Mouse (Mus musculus) midbrain, embryonic 10.5 days (tissue): Measurements from ENCODE around the gene Gm49361. TPM values are rescaled to one million over a fixed set of nuclear protein-coding genes. Genes with fewer than 3 reads are reported as not detected.

Experiments
- DNase-seq: peaks from one replicate; pipeline ENCODE4 v3.0.0-alpha.2; 2017; ENCODE audit warnings: low spot score
- H3K27ac ChIP-seq: fragments of 300-500 bp; sonication (generic); replicated peaks from 2 replicates; pipeline ENCODE4 v1.5.1; 2016; ENCODE audit warnings: mild to moderate bottlenecking
- H3K27me3 ChIP-seq: fragments of 300-500 bp; sonication (generic); 2 replicates; pipeline ENCODE4 v1.6.1; 2016; ENCODE audit warnings: low read depth, mild to moderate bottlenecking; ENCODE audit not compliant: poor library complexity, severe bottlenecking
- H3K36me3 ChIP-seq: fragments of 300-500 bp; sonication (generic); 2 replicates; pipeline ENCODE4 v1.6.1; 2016; ENCODE audit warnings: mild to moderate bottlenecking, moderate library complexity
- H3K4me1 ChIP-seq: fragments of 300-500 bp; sonication (generic); 2 replicates; pipeline ENCODE4 v1.6.1; 2016
- H3K4me3 ChIP-seq: fragments of 300-500 bp; sonication (generic); 2 replicates; pipeline ENCODE4 v1.5.1; 2016; ENCODE audit warnings: mild to moderate bottlenecking, moderate library complexity
- H3K9me3 ChIP-seq: fragments of 300-500 bp; sonication (generic); replicated peaks from 2 replicates; pipeline ENCODE4 v1.6.1; 2016; ENCODE audit warnings: mild to moderate bottlenecking
- WGBS: fragments of 180-500 bp; shearing (Covaris S2); methylation state at CpG from one replicate; pipeline ENCODE4 v1.1.7; 2016; 5-methylcytosine and 5-hydroxymethylcytosine counted together
- polyA plus RNA-seq: library from polyadenylated mRNA; unstranded; fragments of >200 nt; fragmentation: Nextera tagmentation; extraction: Ambion mirVana; gene quantifications from 2 replicates; pipeline ENCODE4 v1.2.1, GENCODE M21; 2016

Gene Gm49361
- polyA plus RNA-seq, result not detected in 2 replicates

- Histone ChIP-seq H3K9me3 (no peaks in the 10 kb centered on the region), H3K4me3 (peak within 1 kb of the TSS; percentile 90), H3K36me3 (no peaks in the 10 kb centered on the region), H3K27ac (peak within 1 kb of the TSS; percentile 96), H3K27me3 (peaks cover 13% of the 10 kb centered on the region), H3K4me1 (peaks cover 47% of the 10 kb centered on the region)
- peak; percentile 89 for DNase-seq
- WGBS, result under 1% methylated on average over 67 of the region's 68 CpGs
Measured at GRCm38 (mm10) chr14:57746001-57746771, at the start of gene Gm49361. Gm49361 (minus strand) TSS chr14:57746103.

DNA sequence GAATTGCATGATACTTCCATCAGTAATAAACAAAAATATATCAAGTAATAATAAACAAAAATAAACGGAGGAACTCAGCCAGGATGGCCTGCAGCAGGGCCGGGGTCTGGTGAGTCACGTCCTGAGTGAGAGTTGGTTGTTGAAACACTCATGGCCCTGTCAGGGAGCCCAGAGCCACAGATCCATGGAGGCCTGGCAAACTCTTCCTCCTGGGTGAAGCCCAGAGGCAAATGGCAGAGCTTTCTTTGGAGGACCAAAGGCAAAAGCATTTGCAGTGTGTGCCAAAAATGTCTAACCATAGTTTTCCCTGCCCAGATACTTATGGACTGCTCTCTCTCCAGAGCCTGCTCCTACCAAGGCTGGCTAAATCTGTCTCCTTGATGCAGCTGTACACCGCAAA is 45.3 kb upstream of the Gm49361 start:
- Histone ChIP-seq H3K27ac (no peak overlapping the region), H3K36me3 (no peaks in the 10 kb centered on the region)

DNA sequence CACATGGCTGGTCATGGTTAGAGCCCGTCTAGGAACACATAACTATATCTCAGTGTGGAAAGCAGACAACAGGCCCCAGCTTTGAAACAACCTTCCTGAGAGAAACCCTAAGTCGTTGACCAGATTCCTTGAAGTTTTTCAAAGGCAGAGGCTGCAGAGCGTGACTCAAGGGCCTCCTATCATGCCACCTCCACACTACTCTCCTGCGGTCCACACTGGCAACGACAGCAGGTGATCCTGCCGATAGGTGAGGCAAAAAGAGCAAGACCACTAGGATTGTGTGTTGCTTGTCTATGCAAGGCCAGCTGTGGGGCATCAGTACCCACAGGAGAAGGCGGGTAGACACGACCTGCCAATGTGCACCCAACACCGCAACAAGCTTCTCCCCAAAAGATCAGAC is 43.9 kb upstream of the Gm49361 start:
- no peak for DNase-seq
- Histone ChIP-seq H3K9me3 (no peaks in the 10 kb centered on the region), H3K36me3 (no peaks in the 10 kb centered on the region), H3K4me3 (no peak overlapping the region), H3K27me3 (no peaks in the 10 kb centered on the region), H3K4me1 (no peaks in the 10 kb centered on the region), H3K27ac (no peak overlapping the region)
- whole genome bisulfite sequencing, result 88% methylated on average over 9 of the region's 9 CpGs

More for the DNA sequence above, 45.3 kb upstream of the Gm49361 start:
- H3K4me3 ChIP-seq, result no peak overlapping the region
- no peaks in the 10 kb centered on the region for H3K27me3 ChIP-seq
- no peaks in the 10 kb centered on the region for H3K4me1 ChIP-seq
- 83% methylated on average over 4 of the region's 4 CpGs for WGBS
- no peaks in the 10 kb centered on the region for H3K9me3 ChIP-seq
- DNase-seq, result no peak

- Histone ChIP-seq H3K27ac (no peak overlapping the region), H3K36me3 (no peaks in the 10 kb centered on the region), H3K27me3 (no peaks in the 10 kb centered on the region), H3K4me1 (no peaks in the 10 kb centered on the region), H3K9me3 (no peaks in the 10 kb centered on the region), H3K4me3 (no peak overlapping the region)
- no peak for DNase-seq
- 87% methylated on average over 2 of the region's 2 CpGs for WGBS
Measured at GRCm38 (mm10) chr14:57789311-57789710, 43.4 kb upstream of the Gm49361 start.

DNA sequence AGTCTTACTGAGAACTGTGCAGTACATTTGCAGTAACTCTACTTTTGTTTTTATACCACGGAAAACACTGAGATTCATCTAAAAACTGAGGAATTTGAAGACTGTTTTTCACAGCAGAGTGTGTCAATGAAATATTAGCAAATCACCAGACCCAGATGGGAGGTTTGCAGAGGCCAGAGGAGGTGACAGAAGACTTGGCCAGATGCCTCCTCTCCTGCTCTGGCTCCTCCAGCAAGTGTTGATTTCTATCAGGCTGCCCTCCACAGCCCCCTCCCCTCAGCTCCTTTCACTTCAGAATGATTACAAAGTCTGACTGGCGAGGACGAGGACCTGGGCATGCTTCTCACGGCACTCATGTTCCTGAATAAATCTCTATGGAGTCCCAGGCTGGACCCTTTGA is 41.5 kb upstream of the Gm49361 start:
- H3K9me3 ChIP-seq, result no peaks in the 10 kb centered on the region
- no peaks in the 10 kb centered on the region for H3K36me3 ChIP-seq
- WGBS, result 86% methylated on average over 4 of the region's 4 CpGs
- DNase-seq, result no peak
- no peak overlapping the region for H3K4me3 ChIP-seq
- H3K27ac ChIP-seq, result no peak overlapping the region
- H3K27me3 ChIP-seq, result no peaks in the 10 kb centered on the region
- no peaks in the 10 kb centered on the region for H3K4me1 ChIP-seq

DNA sequence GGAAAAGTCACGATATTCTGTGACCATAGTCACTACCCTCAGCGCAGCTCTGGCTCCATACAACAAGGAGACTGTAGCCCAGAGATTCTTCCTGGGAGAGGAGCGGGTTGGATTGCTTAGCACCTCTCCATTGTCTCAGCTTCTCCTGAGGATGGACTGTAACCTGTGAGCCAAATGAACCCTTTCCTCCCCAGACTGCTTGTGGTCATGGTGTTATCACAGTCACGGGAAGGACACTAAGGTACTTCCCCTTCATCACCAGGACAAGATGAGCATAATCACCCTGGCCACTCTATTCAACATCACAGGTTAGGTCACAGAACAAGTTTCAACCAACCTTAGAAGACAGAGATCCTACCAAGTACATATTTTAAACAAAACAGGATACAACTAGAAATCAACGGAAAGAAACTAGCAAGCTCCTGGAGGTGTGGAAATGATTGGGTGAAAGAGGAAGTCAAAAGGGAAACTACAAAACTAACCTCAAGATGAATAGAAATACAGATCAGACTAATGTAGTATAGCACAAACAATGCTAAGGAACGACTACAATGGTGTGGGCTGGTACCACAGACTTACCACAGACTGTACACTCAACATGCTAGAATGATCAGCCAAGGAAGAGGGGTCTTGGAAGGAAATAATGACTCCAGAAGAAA is 26.4 kb upstream of the Gm49361 start:
- Histone ChIP-seq H3K4me3 (no peak overlapping the region), H3K27me3 (no peaks in the 10 kb centered on the region), H3K9me3 (no peaks in the 10 kb centered on the region), H3K4me1 (no peaks in the 10 kb centered on the region), H3K36me3 (no peaks in the 10 kb centered on the region), H3K27ac (no peak overlapping the region)
- 90% methylated on average over 6 of the region's 6 CpGs for WGBS
- DNase-seq, result no peak

GRCm38 (mm10) chr14:57769102-57769501 is 23.2 kb upstream of the Gm49361 start:
- 93% methylated on average over 5 of the region's 5 CpGs for WGBS
- Histone ChIP-seq H3K9me3 (no peaks in the 10 kb centered on the region), H3K27ac (no peak overlapping the region), H3K27me3 (no peaks in the 10 kb centered on the region), H3K4me1 (no peaks in the 10 kb centered on the region), H3K4me3 (no peak overlapping the region), H3K36me3 (no peaks in the 10 kb centered on the region)
- no peak for DNase-seq

- H3K27me3 ChIP-seq, result no peaks in the 10 kb centered on the region
- 63% methylated on average over 10 of the region's 10 CpGs for WGBS
- H3K4me1 ChIP-seq, result peaks cover 12% of the 10 kb centered on the region
- H3K36me3 ChIP-seq, result no peaks in the 10 kb centered on the region
- no peak for DNase-seq
- H3K27ac ChIP-seq, result no peak overlapping the region
- no peak overlapping the region for H3K4me3 ChIP-seq
- H3K9me3 ChIP-seq, result no peaks in the 10 kb centered on the region
Measured at GRCm38 (mm10) chr14:57760447-57761412, 14.8 kb upstream of the Gm49361 start.

GRCm38 (mm10) chr14:57758237-57758636 is 12.3 kb upstream of the Gm49361 start, which contains the start of gene Lats2:
Lats2 (minus strand) TSS chr14:57758388.
- 85% methylated on average over 4 of the region's 4 CpGs for WGBS
- DNase-seq, result no peak

GRCm38 (mm10) chr14:57756094-57756493 is 10.2 kb upstream of the Gm49361 start:
- Histone ChIP-seq H3K27ac (no peak overlapping the region), H3K4me1 (peaks cover 34% of the 10 kb centered on the region), H3K9me3 (no peaks in the 10 kb centered on the region), H3K27me3 (no peaks in the 10 kb centered on the region), H3K36me3 (no peaks in the 10 kb centered on the region), H3K4me3 (no peak overlapping the region)
- 92% methylated on average over 4 of the region's 4 CpGs for WGBS
- no peak for DNase-seq

More at GRCm38 (mm10) chr14:57758237-57758636, 12.3 kb upstream of the Gm49361 start, which contains the start of gene Lats2:
- H3K4me1 ChIP-seq, result peaks cover 27% of the 10 kb centered on the region
- H3K27ac ChIP-seq, result no peak within 1 kb of the TSS
- no peaks in the 10 kb centered on the region for H3K9me3 ChIP-seq
- H3K36me3 ChIP-seq, result no peaks in the 10 kb centered on the region
- no peaks in the 10 kb centered on the region for H3K27me3 ChIP-seq
- H3K4me3 ChIP-seq, result no peak within 1 kb of the TSS

GRCm38 (mm10) chr14:57755661-57756060 is 9.8 kb upstream of the Gm49361 start:
- Histone ChIP-seq H3K4me1 (peaks cover 30% of the 10 kb centered on the region), H3K27me3 (no peaks in the 10 kb centered on the region), H3K9me3 (no peaks in the 10 kb centered on the region), H3K4me3 (no peak overlapping the region), H3K27ac (no peak overlapping the region), H3K36me3 (no peaks in the 10 kb centered on the region)
- no peak for DNase-seq
- 95% methylated on average over 2 of the region's 2 CpGs for WGBS

DNA sequence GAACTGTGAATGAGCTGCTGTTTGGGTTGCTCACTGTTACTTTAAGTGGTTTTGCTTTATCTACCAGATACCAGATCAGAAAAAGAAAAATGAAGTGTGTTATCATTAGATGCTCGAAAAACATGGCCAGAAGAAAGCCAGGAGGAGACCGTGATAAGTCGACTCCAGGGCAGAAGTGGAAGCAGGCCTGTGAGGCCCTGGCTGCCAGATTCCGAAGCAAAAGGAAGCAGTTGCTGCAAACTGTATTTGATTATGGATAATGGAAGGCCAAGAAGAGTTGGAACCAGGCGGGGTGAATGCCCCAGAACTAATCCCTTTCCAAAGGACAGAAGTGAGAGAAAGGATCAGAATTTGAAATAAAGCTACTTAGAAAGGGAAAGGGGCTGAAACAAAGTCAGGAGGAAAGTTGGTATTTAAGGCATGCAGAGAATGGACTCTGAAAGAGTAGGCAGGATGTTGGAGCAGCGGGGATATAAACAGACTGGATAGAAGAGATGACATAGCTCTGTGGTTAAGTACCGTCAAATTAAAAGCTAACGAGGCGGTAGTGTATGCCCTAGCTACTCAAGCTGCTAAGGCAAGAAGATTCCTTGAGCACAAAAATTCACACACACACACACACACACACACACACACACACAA is 7.6 kb upstream of the Gm49361 start:
- WGBS, result 14% methylated on average over 9 of the region's 9 CpGs
- peak; percentile 45 for DNase-seq
- Histone ChIP-seq H3K27ac (peak overlapping the region; percentile 78), H3K36me3 (no peaks in the 10 kb centered on the region), H3K4me3 (no peak overlapping the region; the same call in 1 of the 2 replicates), H3K27me3 (no peaks in the 10 kb centered on the region), H3K4me1 (peaks cover 25% of the 10 kb centered on the region), H3K9me3 (no peaks in the 10 kb centered on the region)
